Mouse (Mus musculus): ENCODE measurements at regions not wholly inside any gene's neighbourhood (a gene's known extent, or its start where the extent isn't known, plus 50 kb on each side); places are given as distances from the start of the nearest gene placed in this dataset.

DNA sequence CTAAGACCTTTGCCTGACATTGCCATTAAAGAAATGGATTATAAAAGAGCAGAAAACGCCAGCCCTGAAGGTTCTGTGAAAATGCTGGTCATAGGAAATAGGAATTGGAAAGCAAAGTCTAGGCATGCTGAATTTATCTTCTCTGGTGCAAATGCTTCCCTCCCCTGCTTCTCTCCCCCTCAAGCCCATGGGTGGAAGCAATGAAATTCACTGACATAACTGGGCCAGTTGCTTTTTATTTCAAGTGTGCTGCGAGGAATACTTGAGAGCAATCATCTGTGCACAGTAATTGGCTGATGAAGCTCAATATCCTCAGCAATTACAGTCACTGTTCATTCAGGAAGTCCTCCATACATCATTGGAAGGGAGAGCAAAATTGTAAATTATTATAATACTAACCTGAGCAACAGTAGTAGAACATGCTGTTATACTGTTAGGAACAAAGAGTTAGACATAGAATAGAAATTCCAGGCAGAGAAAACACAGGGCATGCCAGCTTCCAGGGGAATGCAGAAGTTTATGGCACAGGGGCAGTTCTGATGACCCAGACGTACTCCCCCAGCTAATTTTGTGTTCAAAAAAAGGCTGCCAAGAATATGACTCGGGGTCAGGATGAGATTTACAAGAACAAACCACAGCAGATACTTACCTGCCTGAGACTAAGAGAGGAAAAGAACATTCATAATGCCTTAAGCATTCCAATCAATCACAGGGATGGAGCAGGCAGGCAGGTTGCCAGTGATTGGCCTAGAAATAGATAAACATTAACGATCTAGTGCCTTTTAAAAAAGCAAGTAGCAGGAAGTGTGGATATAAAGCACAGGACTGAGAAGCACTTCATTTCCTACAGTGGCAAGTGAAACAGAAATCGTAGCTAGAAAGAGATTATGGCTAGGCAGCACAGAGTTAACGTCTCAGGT is 325.1 kb downstream of the Serpinb8 start:
- DNase-seq (ENCODE audit: extremely low read depth), result no peak
- Histone ChIP-seq H3K4me3 (replicated peaks in 1 of 3; ENCODE audit: low read depth in 2 of 3, low read length in 2 of 3, poor library complexity in 1 of 3) (no peak overlapping the region), H3K4me1 (ENCODE audit: control insufficient read depth in 1 of 2, insufficient read depth in 2 of 2) (0 out of 4 replicates have a peak, but pooled peaks cover 0 to under 1% of the 10 kb centered on the region in 2 experiments), H3K27ac (ENCODE audit: insufficient read depth, low read depth) (no peak overlapping the region), H3K9me3 (replicated peaks; ENCODE audit: low read length) (no peaks in the 10 kb centered on the region), H3K36me3 (replicated peaks in 1 of 2; ENCODE audit: control insufficient read depth in 1 of 2, insufficient read depth in 1 of 2, low read length in 1 of 2) (no peaks in the 10 kb centered on the region), H3K27me3 (replicated peaks) (no peaks in the 10 kb centered on the region), H3K9ac (ENCODE audit: insufficient read depth, low read depth) (no peak overlapping the region), H3K79me2 (replicated peaks; ENCODE audit: control insufficient read depth, extremely low read depth, insufficient read depth, poor library complexity, severe bottlenecking) (no peaks in the 10 kb centered on the region), H3K4me2 (ENCODE audit: insufficient read depth, low read depth, poor library complexity, severe bottlenecking) (no peak overlapping the region)
- in situ Hi-C loops (cut with MboI; ENCODE audit: low pct_ligation_motif_present, low pct_unique_long_range_greater_than_20kb, low sequenced_read_pairs), result no loop called here
- dilution Hi-C loops (cut with MboI; ENCODE audit: extremely low pct_ligation_motif_present, extremely low pct_unique_long_range_greater_than_20kb, low sequenced_read_pairs), result no loop called here
- TF ChIP-seq RAD21 (IDR thresholded peaks at IDR 0.05; ENCODE audit: low read depth, low read length) (no peak), ZKSCAN1 (IDR thresholded peaks at IDR 0.05; ENCODE audit: borderline replicate concordance, low read depth, low read length) (no peak), ELF1 (IDR thresholded peaks at IDR 0.05; ENCODE audit: low read depth, low read length) (no peak), SIN3A (IDR thresholded peaks at IDR 0.05; ENCODE audit: low read length) (no peak), USF1 (IDR thresholded peaks at IDR 0.05; ENCODE audit: low read depth, low read length) (no peak), NELFE (IDR thresholded peaks at IDR 0.05; ENCODE audit: low read depth, low read length) (no peak), ETS1 (conservative IDR thresholded peaks at IDR 0.05; ENCODE audit: low read depth, low read length) (no peak), CTCF (conservative IDR thresholded peaks at IDR 0.05 in 1 of 2, IDR thresholded peaks at IDR 0.05 in 1 of 2; ENCODE audit: low read depth in 2 of 2, low read length in 2 of 2) (no peak), MAZ (IDR thresholded peaks at IDR 0.05; ENCODE audit: low read depth, low read length) (no peak), MEF2A (IDR thresholded peaks at IDR 0.05; ENCODE audit: borderline replicate concordance, low read depth, low read length) (no peak), TCF12 (IDR thresholded peaks at IDR 0.05; ENCODE audit: low read depth, low read length) (no peak), SMC3 (IDR thresholded peaks at IDR 0.05; ENCODE audit: low read depth, low read length) (no peak), KAT2A (IDR thresholded peaks at IDR 0.05; ENCODE audit: insufficient replicate concordance, low read length) (no peak)

GRCm38 (mm10) chr1:107917037-107917436 is 327.2 kb downstream of the Serpinb8 start:
- H3K4me2 ChIP-seq (ENCODE audit: insufficient read depth, low read depth, poor library complexity, severe bottlenecking), result no peak overlapping the region; the same call in 1 of the 2 replicates

More at GRCm38 (mm10) chr1:107917037-107917436, 327.2 kb downstream of the Serpinb8 start:
- in situ Hi-C loops (cut with MboI; ENCODE audit: low pct_ligation_motif_present, low pct_unique_long_range_greater_than_20kb, low sequenced_read_pairs), result no loop called here
- no peak overlapping the region for H3K4me3 ChIP-seq (replicated peaks in 1 of 3; ENCODE audit: low read depth in 2 of 3, low read length in 2 of 3, poor library complexity in 1 of 3)
- H3K4me1 ChIP-seq (ENCODE audit: control insufficient read depth in 1 of 2, insufficient read depth in 2 of 2), result no peaks in the 10 kb centered on the region
- no peaks in the 10 kb centered on the region for H3K79me2 ChIP-seq (replicated peaks; ENCODE audit: control insufficient read depth, extremely low read depth, insufficient read depth, poor library complexity, severe bottlenecking)
- TF ChIP-seq POLR2A (IDR thresholded peaks at IDR 0.05; ENCODE audit: low read depth, low read length), result no peak
- no peak for TF ChIP-seq CHD2 (IDR thresholded peaks at IDR 0.05; ENCODE audit: low read length)
- no peak for TF ChIP-seq USF1 (IDR thresholded peaks at IDR 0.05; ENCODE audit: low read depth, low read length)
- TF ChIP-seq MAX (IDR thresholded peaks at IDR 0.05; ENCODE audit: low read length), result no peak
- no peak for TF ChIP-seq MAFK (IDR thresholded peaks at IDR 0.05; ENCODE audit: insufficient replicate concordance, low read length)
- no peak for TF ChIP-seq NRF1 (IDR thresholded peaks at IDR 0.05; ENCODE audit: low read depth, low read length)
- no peak for TF ChIP-seq IRF4 (IDR thresholded peaks at IDR 0.05; ENCODE audit: low read depth, low read length)
- no peak for TF ChIP-seq CTCF (conservative IDR thresholded peaks at IDR 0.05 in 1 of 2, IDR thresholded peaks at IDR 0.05 in 1 of 2; ENCODE audit: low read depth in 2 of 2, low read length in 2 of 2)
- no peak for TF ChIP-seq CHD1 (IDR thresholded peaks at IDR 0.05; ENCODE audit: low read depth, low read length)
- TF ChIP-seq NELFE (IDR thresholded peaks at IDR 0.05; ENCODE audit: low read depth, low read length), result no peak
- TF ChIP-seq HCFC1 (IDR thresholded peaks at IDR 0.05; ENCODE audit: low read depth, low read length), result no peak
- no peak for TF ChIP-seq MXI1 (IDR thresholded peaks at IDR 0.05; ENCODE audit: low read depth, low read length)
- TF ChIP-seq RAD21 (IDR thresholded peaks at IDR 0.05; ENCODE audit: low read depth, low read length), result no peak
- TF ChIP-seq RCOR1 (conservative IDR thresholded peaks at IDR 0.05; ENCODE audit: low read depth, low read length), result no peak
- no peaks in the 10 kb centered on the region for H3K36me3 ChIP-seq (replicated peaks in 1 of 2; ENCODE audit: control insufficient read depth in 1 of 2, insufficient read depth in 1 of 2, low read length in 1 of 2)
- DNase-seq (ENCODE audit: extremely low read depth), result no peak
- H3K27ac ChIP-seq (ENCODE audit: insufficient read depth, low read depth), result no peak overlapping the region
- no peaks in the 10 kb centered on the region for H3K9me3 ChIP-seq (replicated peaks; ENCODE audit: low read length)
- H3K9ac ChIP-seq (ENCODE audit: insufficient read depth, low read depth), result no peak overlapping the region
- H3K27me3 ChIP-seq (replicated peaks), result no peaks in the 10 kb centered on the region
- dilution Hi-C loops (cut with MboI; ENCODE audit: extremely low pct_ligation_motif_present, extremely low pct_unique_long_range_greater_than_20kb, low sequenced_read_pairs), result no loop called here
